ENCODE assay signal across 7 mouse cellular contexts in the genomic region with DNA sequence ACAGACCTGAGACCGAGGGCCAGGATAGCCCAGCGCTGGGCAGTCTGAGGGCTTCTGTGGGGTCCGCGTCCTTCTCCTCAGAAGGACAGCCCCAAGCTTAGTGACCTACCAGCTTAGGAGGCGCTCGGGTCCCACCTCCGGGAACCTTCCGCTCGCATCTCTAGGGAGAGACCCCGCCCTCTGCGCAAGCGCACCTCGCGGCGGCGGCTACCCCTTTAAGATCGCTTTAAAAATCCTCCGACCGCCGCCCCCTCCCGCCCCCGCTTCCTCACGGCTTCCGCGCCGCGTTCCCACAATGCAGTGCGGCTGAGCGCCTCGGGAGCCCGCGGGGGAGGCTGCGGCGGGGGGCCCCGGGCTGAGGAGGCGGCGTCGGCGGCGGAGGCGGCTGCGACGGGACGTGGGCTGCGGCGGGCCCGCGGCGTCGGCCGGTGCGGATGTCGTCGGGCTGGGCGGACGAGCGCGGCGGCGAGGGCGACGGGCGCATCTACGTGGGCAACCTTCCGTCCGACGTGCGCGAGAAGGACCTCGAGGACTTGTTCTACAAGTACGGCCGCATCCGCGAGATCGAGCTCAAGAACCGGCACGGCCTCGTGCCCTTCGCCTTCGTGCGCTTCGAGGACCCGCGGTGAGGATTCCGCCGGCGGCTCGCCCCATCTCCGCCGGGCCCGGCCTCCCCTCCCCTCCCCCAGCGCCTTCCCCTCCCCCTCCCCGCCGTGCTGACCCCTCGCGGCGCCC. TPM values are rescaled to one million over a fixed set of nuclear protein-coding genes. Genes with fewer than 3 reads are reported as not detected.
DNase-seq lines count a peak whose midpoint lies in the region; ATAC-seq and TF ChIP-seq lines count a peak whose summit lies in the region.

A gene (plus strand): TSS at position 303 of the 735 bp plus-strand sequence.

- peak; percentile 64 for TF ChIP-seq POLR2A in kidney, adult 2 months (IDR thresholded peaks at IDR 0.05; ENCODE audit: low read depth, low read length)
- no peak for TF ChIP-seq POLR2A in spleen, adult 2 months (IDR thresholded peaks at IDR 0.05; ENCODE audit: low read depth, low read length)

- peak within 1 kb of the TSS; percentile 91 for H3K4me3 ChIP-seq in embryonic facial prominence, embryonic 11.5 days (ENCODE audit: low read depth, low read length)
- H3K4me3 ChIP-seq in kidney, adult 2 months (ENCODE audit: insufficient read depth, low read depth, low read length): peak within 1 kb of the TSS; percentile 96
- peak within 1 kb of the TSS; percentile 79 for H3K4me3 ChIP-seq in limb, embryonic 12.5 days (replicated peaks)
- peak within 1 kb of the TSS; percentile 96 for H3K4me3 ChIP-seq in midbrain, embryonic 15.5 days
- H3K4me3 ChIP-seq in spleen, adult 2 months (ENCODE audit: extremely low read depth, insufficient read depth, insufficient read length): peak within 1 kb of the TSS; percentile 97

- H3K9ac ChIP-seq in embryonic facial prominence, embryonic 11.5 days (replicated peaks; ENCODE audit: low read length): peak within 1 kb of the TSS; percentile 92
- H3K9ac ChIP-seq in limb, embryonic 12.5 days (replicated peaks): peak within 1 kb of the TSS; percentile 93
- H3K9ac ChIP-seq in midbrain, embryonic 15.5 days: peak within 1 kb of the TSS; percentile 94

- peak; percentile 98 for DNase-seq in adrenal gland, postnatal 14 days
- peak; percentile 95 for DNase-seq in embryonic facial prominence, embryonic 11.5 days (ENCODE audit: low spot score)
- DNase-seq in heart, adult 11 months: peak; percentile 100
- peak; percentile 98 for DNase-seq in kidney, adult 2 months
- peak; percentile 81 to 92 for DNase-seq in spleen, adult 2 months (ENCODE audit: low read depth in 1 of 2, low spot score in 2 of 2)

- H3K27me3 ChIP-seq in embryonic facial prominence, embryonic 11.5 days (ENCODE audit: control insufficient read depth, insufficient read depth, low read length): no peaks in the 10 kb centered on the region
- no peaks in the 10 kb centered on the region for H3K27me3 ChIP-seq in kidney, adult 2 months (replicated peaks; ENCODE audit: control insufficient read depth, insufficient read depth, low read length)
- no peaks in the 10 kb centered on the region for H3K27me3 ChIP-seq in limb, embryonic 12.5 days
- H3K27me3 ChIP-seq in midbrain, embryonic 15.5 days (replicated peaks): no peaks in the 10 kb centered on the region
- no peaks in the 10 kb centered on the region for H3K27me3 ChIP-seq in spleen, adult 2 months (ENCODE audit: control insufficient read depth, insufficient read depth, low read length)

- peak; percentile 91 for ATAC-seq in embryonic facial prominence, embryonic 11.5 days (replicated peaks; ENCODE audit: insufficient number of reproducible peaks, low FRiP score, low TSS enrichment, low read depth)
- peak; percentile 91 for ATAC-seq in limb, embryonic 12.5 days (ENCODE audit: insufficient number of reproducible peaks, insufficient read depth, low FRiP score, low TSS enrichment, low read depth)
- ATAC-seq in midbrain, embryonic 15.5 days (replicated peaks): peak; percentile 92

- no peaks in the 10 kb centered on the region for H3K9me3 ChIP-seq in embryonic facial prominence, embryonic 11.5 days (replicated peaks; ENCODE audit: control insufficient read depth, low read length)
- H3K9me3 ChIP-seq in limb, embryonic 12.5 days: no peaks in the 10 kb centered on the region
- no peaks in the 10 kb centered on the region for H3K9me3 ChIP-seq in midbrain, embryonic 15.5 days

- TF ChIP-seq CTCF in kidney, adult 2 months (conservative IDR thresholded peaks at IDR 0.05; ENCODE audit: insufficient read depth, insufficient read length, low read depth, low read length): no peak
- TF ChIP-seq CTCF in spleen, adult 2 months (IDR thresholded peaks at IDR 0.05; ENCODE audit: extremely low read depth, insufficient read depth, insufficient read length, insufficient replicate concordance): no peak

- peak within 1 kb of the TSS; percentile 91 for H3K27ac ChIP-seq in embryonic facial prominence, embryonic 11.5 days (replicated peaks; ENCODE audit: low read depth, low read length)
- peak within 1 kb of the TSS; percentile 90 for H3K27ac ChIP-seq in kidney, adult 2 months (ENCODE audit: insufficient read depth, low read depth, low read length)
- H3K27ac ChIP-seq in limb, embryonic 12.5 days: peak within 1 kb of the TSS; percentile 93
- peak within 1 kb of the TSS; percentile 91 for H3K27ac ChIP-seq in midbrain, embryonic 15.5 days
- H3K27ac ChIP-seq in spleen, adult 2 months (ENCODE audit: insufficient read depth, low read length): peak within 1 kb of the TSS; percentile 86

- H3K36me3 ChIP-seq in embryonic facial prominence, embryonic 11.5 days (replicated peaks; ENCODE audit: control insufficient read depth, insufficient read depth, low read depth, low read length): peaks cover 6% of the 10 kb centered on the region
- no peaks in the 10 kb centered on the region for H3K36me3 ChIP-seq in kidney, adult 2 months (ENCODE audit: control insufficient read depth, insufficient read depth, low read length)
- peaks cover 27% of the 10 kb centered on the region for H3K36me3 ChIP-seq in limb, embryonic 12.5 days
- H3K36me3 ChIP-seq in midbrain, embryonic 15.5 days (replicated peaks): peaks cover 22% of the 10 kb centered on the region
- H3K36me3 ChIP-seq in spleen, adult 2 months (ENCODE audit: control insufficient read depth, insufficient read depth, low read length): peaks cover 9% of the 10 kb centered on the region

- H3K4me1 ChIP-seq in embryonic facial prominence, embryonic 11.5 days (ENCODE audit: control insufficient read depth, insufficient read depth, low read length): peaks cover 5% of the 10 kb centered on the region; the same call in 1 of the 2 replicates
- peaks cover 9% of the 10 kb centered on the region; the same call in 1 of the 2 replicates for H3K4me1 ChIP-seq in kidney, adult 2 months (ENCODE audit: control insufficient read depth, insufficient read depth, low read length)
- peaks cover 27% of the 10 kb centered on the region for H3K4me1 ChIP-seq in limb, embryonic 12.5 days (replicated peaks)
- H3K4me1 ChIP-seq in midbrain, embryonic 15.5 days: peaks cover 33% of the 10 kb centered on the region
- peaks cover 7% of the 10 kb centered on the region for H3K4me1 ChIP-seq in spleen, adult 2 months (ENCODE audit: control insufficient read depth, insufficient read depth, insufficient read length)

- WGBS in embryonic facial prominence, embryonic 11.5 days: 0% methylated on average over 79 of the region's 97 CpGs
- WGBS in kidney, adult 2 months: under 1% methylated on average over 93 of the region's 97 CpGs
- WGBS in limb, embryonic 12.5 days: under 1% methylated on average over 92 of the region's 97 CpGs
- WGBS in midbrain, embryonic 15.5 days: under 1% methylated on average over 86 of the region's 97 CpGs
- WGBS in spleen, adult 2 months: 1% methylated on average over 60 of the region's 97 CpGs

- peak within 1 kb of the TSS; percentile 72 for H3K4me2 ChIP-seq in embryonic facial prominence, embryonic 11.5 days (ENCODE audit: low read depth, low read length)
- H3K4me2 ChIP-seq in limb, embryonic 12.5 days: peak within 1 kb of the TSS; percentile 83
- peak within 1 kb of the TSS; percentile 88 for H3K4me2 ChIP-seq in midbrain, embryonic 15.5 days

RNA-seq across cellular contexts. Expression of the gene that starts here (rescaled TPM):
- total RNA-seq in adrenal gland, postnatal 14 days (2021): 71.3 and 78.3 TPM in 2 replicates
- 376 and 390 TPM in 2 replicates for polyA plus RNA-seq in embryonic facial prominence, embryonic 11.5 days (2014; fragmentation: Nextera tagmentation; extraction: Ambion mirVana)
- polyA plus RNA-seq in kidney, adult 2 months (2012; rRNA removed): 39.2 and 44.8 TPM in 2 replicates
- polyA plus RNA-seq in limb, embryonic 12.5 days (2016; fragmentation: Nextera tagmentation; extraction: Ambion mirVana): 444 and 480 TPM in 2 replicates
- polyA plus RNA-seq in midbrain, embryonic 15.5 days (2015; fragmentation: Nextera tagmentation; extraction: Ambion mirVana): 142 and 146 TPM in 2 replicates
- 57.8 and 102 TPM in 2 replicates for polyA plus RNA-seq in spleen, adult 2 months (2012; rRNA removed)

Comparison
In these comparisons a context has a peak if more than half of its experiments do, and no peak if none do; other contexts are left out.
1. Peak in every context shown above with its lines: DNase-seq, ATAC-seq, H3K4me3 ChIP-seq and H3K27ac ChIP-seq.